Mouse (Mus musculus): Measurements from ENCODE around the gene Tenm3.

Gene Tenm3

DNA sequence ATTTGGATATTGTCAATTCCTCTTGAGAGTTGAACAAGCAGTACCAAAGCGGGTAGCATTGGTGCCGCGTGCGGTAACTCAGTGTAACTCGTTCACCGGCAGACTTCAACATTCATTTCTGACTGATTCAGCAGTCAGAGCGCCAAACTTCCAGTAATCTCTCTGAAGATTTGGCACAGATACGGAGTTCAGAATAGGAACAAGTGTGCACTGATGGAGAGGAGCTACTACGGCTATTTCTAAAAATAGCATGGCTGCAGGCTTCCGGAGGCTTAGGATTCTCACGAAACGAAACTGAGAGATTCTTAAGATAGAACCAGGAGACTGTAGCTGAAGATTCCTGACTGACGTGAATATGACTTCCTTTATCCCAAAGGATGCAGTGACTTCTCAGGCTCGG lies 332.6 kb downstream of the Tenm3 start:
- peak; percentile 28 for DNase-seq

DNA sequence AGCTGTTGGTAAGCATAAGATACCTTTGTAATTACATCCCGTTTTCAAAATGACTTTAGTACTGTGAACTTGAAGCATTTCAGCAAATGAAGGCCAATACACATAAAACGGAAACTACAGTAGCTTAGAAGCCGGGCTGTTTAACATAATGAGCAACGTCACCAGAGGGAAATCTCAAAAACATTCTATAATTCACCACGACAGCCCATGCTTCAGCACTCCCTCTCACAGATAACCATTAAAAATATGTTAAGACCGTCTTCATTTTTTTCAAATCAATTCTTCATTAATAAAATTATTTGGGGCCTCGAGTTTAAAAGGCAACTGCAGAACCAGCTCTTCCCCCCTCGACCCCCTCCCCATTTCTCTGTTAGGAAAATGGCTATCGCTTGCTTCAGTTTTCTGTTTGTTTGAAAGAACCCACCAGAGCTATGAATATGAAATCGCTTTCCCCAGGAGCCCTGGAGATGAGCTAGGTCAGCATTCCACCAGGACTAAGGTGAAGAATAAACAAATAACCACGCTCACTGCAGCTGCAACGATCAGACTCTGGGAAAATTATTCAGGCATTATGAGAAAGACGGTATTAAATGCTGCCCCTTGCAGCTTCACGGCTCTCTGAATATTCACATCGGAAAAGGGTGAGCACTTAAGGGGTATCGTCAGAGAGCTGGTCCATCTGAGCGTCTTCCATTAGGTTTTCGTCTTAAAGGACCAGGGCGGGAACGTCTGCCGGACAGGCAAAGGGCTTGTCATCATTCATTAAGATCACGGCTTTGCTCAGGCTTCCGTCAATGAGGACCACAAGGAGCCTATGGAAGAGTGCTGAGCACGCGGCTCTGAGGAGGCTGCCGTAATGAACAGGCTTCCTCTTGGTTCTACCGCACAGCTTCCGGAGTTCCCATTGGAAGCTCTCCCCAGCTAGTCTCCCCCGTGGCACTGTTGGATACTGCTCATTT lies 334.8 kb downstream of the Tenm3 start:
- no peak for DNase-seq

DNA sequence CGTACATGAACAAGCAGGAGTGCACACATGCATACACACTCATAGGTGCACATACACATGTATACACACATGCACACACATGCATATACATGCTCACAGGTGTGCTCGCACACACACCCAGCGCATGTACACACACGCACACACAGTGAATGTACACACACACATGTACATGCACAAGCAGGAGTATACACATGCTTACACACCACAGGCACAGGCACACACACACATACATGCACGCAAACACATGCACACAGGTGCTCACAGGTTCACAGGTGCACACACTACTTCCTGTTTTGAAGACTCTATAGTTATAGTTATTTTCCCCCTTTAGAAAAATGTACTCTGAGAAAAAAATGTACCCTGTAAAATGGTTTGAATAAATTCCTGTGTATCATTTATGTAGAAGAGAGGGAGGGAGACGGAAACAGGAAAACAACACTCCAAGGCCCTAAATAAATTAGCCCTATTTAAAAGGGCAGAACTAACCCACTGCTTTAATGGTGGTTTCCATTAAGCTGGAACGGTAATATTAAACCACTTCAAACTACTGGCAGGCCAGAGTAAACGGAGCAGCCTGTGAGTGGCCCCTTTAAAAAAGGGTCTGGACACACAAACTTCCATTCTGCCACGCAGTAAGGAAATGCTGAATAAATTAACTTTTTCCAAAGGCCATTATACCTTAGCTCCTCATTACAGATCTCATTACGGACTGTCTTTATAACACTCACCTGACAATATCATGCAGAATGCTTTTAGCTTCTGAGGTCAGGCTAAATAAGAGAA lies 335.8 kb downstream of the Tenm3 start:
- no peak for DNase-seq

DNA sequence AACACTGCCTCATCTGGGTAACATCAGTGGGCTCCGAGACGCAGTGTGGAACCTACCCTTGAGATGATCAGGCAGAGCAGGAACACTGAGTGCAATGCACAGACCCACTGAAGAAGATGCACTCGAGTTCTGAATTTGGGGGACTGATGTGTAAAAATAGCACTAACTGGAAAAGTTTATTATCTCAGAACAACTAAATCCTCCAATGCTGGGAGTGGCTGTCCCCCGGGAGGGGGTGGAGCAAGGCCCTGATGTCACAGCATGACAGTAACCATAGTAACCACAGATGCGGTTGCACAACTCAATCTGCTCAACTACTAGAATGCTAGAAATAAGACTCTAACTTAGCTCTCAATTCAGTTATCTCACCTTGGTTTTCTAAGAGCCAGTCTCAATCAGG lies 351.3 kb downstream of the Tenm3 start:
- DNase-seq, result no peak

DNA sequence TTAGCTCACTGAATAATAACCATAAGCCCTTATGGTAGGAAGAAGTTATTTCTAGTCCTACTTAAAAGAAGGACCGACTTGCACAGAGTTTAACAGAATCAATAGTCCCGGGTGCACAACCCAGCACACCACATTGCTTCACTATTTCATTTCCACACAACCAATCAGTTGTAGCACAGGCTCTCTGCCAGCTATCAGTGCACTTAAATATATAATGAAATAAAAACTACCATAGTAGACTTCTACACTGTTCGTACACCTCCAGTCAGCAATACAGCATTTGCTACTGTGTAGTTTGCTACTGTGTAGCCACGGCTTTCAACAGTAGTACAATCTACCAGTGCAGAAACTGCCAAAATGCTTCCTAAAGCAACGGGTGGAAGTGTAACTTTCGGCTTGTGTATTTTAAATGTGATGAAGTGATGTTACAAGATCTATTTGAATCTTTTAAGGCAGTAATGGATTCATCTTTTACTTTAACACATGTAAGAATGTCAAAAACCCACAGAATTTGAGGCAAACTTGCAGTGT lies 353.1 kb downstream of the Tenm3 start:
- DNase-seq, result no peak

DNA sequence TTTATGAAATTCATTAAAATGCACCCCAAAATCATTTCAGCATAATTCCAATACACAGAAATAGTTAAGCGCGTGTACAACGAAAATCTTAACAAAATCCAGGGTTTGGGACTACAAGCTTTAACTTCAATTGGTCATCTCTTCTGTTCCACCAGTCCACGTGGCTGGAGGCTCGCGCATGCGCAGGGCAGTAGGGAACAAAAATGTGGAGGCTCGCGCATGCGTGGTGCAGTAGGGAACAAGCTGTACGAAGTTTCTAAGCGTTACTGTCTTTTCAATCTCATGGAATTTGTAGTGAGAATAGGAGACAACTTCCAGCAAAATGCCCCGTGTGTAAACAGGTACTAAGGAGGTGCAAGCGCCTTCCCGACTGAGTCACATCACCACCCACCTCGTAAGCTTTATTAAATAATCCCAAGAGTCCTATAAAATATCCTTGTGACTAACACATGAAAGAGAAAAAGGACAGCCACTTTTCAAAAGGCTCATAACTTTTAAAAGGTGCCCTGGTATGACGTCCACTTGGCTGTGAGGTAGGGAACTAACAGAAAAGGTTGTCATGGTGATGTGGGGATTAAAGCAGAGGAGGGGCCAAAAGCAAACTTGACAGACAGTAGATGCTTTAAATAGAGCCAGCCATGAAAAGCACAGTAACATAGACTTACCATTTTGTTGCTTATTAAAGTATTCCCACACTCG lies 353.7 kb downstream of the Tenm3 start:
- no peak for DNase-seq

DNA sequence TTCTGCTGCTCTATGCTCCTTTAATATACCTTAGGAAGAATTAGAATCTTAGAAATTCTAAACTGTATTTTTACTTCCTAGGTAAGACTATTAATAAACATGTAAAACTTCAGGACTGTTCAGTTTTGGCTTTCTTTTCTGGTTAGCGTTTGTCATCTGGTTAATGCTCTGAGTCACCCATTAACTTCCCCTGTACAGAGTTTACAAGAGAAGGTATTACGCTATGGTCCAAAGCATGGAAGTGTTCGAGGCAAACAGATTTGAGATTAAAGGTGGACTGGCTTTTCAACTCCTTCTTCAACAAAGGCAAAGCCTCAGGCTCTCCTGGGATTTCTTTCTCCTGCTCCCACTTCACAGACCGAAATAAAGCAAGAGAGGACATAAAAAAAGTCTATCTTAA lies 354.3 kb downstream of the Tenm3 start:
- DNase-seq, result no peak

DNA sequence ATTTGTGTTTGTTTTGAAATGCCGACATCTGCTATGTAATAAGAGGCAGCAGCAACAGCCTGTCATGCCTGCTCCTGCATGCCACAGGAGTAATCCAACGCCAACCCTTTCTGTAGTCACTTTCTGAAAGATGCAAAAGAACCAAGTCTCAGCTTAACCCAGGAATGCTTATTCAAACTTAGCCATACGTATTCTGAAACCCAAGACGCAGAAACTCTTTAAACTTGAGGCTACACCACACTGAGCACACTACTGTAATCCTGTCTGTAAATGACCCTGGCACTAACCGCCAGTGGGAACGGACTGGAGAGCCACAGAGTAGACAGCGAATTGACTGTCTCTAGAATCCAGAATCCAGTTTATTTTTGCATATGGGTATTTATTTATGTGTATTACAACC lies 354.9 kb downstream of the Tenm3 start:
- DNase-seq, result no peak

DNA sequence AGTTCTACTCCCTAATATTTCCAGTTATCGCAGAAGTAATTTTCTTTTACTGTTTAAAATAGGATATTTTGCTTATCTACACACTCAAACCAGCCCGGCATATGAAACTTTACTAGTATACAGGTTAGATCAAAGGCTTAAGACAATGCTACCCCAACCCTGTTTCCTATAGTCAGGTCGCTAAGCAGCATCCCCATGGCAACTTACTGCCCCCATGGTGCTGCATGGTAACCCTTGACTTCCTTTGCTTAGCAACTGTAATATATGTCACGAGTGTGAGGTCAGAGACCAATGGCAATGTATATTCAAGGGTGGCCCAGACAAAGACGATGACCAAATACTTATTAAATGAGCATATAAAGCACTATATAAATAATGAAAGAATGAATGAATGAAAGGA lies 359.6 kb downstream of the Tenm3 start:
- no peak for DNase-seq

DNA sequence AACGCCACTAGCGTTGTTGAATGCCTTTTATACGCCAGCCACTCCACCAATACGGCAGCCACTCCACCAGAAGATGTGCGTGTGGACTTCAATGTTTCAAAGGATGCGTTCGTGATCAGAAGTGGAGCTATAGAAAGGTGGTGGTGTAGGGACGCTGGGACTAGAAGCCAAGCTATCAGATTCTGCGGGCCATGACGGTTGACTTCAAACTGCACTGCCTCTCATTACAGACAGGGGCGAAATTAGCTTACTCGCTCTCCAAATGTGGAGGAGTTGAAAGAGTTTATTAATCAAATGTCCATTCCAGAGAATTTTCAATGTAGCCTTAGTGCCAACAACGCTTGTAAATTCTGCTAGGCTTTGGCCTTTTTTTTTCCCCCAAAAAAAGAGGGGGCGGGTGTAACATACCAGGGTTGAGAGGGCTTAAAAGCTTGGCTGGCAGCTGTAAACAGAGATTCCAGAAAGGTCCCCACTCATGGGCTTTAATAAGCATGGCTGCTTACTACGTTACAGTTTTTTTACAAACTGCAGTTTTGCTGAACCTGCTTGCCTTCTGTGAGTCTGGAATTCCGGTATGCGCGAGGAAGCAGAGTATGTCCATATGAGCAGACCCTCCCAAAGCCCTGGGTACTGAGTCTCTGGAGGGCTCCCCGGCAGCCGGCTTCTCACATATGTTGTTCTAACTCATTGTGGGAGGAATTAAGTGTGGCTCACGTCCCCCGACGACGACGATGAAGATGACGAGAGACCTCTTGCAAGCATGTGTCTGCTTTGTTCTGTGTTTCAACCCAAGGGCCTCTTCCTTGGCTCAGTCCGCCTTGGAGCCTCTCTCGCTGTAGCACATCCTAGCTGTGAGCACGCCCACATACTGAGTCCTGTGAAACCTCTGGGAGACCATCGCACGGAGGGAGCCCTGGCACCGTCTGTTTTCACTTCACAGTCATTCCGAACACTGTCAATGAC lies 361.8 kb downstream of the Tenm3 start:
- DNase-seq, result no peak

DNA sequence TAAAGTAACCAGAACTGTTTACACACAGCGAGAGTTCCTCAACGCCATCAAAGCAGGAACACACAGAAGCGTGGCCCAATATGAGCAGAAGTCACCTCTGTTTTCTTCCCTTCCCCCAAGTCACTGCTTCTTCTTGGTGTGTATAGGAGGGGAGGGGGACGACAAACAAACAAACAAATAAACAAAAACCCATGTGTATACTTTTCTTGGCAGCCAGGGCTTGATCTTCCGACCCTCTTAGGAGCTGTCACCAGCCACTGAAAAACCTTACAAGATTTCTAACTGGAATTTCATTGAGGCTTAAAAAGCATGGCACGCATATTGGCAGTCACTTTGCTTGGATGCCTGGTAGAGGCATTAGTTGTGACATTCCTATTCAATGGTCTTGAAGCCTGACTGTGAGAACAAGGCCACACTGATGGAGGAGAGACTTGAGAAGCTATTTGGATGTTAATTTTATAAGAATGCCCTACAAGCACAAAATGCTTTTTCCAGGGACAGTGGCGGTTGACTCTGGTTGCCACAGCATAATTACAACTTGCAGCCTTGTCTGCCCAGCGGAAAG lies 366.3 kb downstream of the Tenm3 start:
- DNase-seq, result no peak

DNA sequence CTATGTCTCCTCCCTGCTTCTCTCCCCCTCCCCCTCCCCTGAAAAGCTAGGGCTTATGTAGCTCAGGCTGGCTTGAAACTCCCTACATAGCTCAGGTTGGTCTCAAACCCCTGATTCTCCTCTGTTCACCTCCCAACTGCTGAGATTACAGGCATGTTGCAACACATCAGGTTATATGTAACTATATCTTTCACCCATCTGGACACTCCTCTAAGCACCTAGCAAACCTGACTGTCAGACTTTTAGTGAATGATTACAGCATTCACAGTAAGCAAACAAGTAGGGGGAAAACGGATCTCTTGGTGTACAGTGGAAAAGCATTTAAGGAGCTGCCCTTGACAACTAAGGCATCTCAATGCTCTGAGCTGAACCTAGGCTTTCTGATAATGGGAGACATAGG lies 366.9 kb downstream of the Tenm3 start:
- no peak for DNase-seq

DNA sequence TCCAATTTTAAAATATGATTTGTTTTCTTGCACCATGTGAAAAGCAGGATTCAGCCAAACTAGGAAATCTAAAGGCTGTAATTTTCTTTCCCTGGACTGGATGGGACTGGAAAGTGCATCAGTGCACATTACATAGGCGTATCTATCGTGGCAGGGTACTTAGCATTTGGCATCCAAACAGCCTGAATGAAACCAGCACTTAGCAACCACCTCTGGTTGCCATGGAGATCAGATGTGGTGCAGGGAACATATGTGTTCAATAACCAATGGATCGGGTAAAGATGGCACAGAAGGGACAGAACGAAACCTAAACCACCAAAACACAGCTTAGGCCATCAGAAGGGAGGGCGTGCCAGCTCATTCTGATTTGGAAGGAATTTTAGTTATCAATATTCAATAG lies 376.1 kb downstream of the Tenm3 start:
- DNase-seq, result no peak

DNA sequence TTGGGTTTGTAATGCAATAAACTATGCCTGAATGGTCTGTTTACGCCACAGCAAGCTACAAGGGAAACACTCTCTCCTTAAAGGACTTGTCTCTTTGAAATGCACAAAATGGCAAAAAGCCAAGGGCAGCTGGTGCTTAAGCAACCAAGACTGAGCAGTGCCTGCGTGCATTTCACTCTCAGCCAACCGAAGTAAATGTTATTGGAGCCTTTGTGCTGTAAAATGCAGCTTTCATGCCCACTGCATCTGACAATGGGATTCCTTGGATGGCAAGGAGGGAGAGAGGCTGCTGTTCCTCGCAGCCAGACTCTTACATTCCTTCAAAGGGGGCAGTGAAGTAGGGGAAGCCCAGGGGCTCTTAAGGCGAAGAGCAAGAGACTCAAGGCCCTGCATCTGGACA lies 385.4 kb downstream of the Tenm3 start:
- peak; percentile 60 for DNase-seq

DNA sequence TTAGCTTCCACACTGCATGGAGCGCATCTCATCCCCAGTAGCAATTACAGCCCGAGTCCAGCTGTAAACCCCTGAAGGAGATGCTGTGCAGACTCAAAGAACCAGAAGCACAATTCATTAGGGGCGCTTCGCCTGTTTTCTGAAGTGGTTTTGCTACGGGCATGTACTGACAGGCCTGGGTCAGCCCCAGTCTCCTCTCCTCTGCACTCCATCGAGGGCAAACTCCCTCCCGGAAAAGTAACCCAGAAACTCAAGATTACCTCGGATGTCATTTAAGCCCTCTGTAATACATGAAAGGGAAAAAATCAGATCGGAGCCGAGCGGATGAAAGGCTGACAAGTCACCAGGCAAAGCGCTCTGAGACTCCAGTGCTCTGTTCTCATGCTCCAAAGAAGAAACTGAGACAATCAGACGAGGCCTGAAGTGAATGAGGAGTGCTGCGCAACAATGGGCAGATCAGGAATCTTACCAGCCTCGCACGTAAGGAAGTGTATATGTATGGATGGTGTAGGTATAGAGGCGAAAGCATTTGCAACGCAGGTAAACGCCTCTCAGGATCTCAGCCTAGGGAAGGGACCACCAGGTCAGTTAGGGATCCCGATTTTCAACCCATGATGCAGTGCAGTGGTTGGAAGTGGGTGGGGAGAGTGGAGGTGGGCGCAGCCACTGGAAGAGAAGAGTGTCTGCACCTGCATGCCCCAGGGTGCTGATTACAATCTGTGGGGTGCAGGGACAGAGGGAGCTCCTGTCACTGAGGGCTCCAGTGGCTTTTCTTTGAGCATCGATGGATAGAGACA lies 387.2 kb downstream of the Tenm3 start:
- DNase-seq, result no peak

DNA sequence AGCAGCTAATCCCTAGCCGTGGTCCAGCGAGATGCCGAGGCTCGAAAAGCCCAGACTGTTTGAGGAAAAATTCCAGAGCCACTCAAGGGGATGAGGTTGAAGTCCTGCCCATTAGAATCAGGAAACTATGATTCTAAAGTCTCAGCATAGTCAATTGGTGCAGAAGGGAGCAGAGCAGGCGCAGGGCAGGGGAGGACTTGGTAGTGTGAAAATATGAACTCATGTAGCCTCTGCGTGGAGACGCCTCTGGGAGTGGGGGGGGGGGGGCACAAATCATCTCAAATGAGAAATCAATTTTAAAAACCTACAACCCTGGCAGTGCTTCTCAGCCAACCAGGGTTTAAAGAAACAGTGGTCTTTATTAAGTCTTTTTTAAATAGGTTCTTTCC lies 392.5 kb downstream of the Tenm3 start:
- no peak for DNase-seq

DNA sequence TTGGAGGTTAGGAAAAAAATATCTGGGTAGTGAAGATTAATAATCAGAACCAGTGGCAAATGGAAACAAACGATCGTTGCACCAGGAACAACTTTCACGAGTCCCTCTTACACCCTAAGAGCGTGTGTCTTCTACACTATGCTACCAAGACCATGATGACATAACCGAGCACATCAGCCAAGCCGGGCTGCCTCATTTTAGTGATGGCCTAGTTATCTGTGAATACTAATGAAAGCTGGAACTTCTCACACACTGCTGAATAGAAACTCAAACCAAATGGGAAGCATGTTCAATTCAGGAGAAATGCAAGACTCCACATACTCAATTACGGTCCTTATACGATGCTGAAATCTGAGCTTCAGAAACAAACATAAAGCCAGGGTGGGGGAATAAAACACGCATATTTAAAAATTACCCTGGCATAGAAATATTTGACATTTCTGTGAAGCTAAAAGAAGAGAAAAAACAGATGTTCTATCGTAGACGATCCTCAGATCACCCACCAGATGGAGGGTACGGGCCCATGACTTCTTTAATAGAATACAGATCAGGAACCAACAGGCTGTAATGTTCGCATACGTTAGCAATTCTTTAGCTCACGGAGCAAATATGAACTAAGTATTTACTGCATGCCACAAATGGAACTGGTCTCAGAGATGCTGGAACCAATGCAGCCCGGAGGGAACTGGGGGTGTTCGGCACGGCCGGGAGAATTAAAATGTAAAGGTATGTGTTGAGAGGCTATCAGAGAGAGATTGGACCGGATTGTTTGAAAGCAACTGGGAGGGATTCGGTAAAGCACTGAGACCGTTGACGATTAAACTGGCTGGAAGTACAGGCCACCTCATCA lies 393.1 kb downstream of the Tenm3 start:
- peak; percentile 26 for DNase-seq

DNA sequence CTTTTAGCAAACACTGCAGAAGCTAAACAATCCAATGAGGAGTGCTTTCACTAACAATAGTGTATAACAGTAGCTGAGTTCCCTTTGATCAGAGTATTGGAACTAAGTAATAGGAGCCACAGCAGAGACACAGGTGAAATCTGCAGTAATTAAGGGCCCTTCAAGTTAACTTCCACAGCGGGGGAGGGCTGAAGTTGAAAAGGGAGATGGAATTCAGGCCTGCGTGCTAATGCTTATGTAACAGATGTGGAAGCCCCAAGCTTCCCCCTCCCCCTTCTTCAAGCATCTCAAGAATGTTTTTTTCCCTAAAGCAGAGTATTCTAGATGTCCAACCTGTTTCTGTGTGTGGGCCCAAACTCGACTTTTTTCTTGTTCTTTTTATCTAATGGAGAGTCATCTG lies 394.1 kb downstream of the Tenm3 start:
- no peak for DNase-seq

DNA sequence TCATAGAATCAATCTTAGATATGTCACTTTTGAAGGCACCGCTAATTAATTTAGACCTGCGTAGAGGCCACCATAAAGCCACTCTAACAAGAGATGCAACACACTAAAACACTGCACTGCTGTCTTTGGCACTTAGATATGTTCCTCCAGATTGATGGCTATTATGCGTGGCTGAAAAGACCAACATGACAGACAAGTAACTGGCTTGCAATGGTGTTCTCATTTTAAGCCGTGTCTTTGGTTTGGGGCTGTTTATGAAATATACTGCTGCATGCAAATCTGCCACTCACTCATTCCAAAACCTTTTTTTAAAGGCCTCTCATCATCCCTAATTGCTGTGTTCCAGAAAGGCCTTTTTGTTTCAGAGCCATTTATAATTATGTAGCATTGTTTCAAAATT lies 398.1 kb downstream of the Tenm3 start:
- DNase-seq, result no peak

DNA sequence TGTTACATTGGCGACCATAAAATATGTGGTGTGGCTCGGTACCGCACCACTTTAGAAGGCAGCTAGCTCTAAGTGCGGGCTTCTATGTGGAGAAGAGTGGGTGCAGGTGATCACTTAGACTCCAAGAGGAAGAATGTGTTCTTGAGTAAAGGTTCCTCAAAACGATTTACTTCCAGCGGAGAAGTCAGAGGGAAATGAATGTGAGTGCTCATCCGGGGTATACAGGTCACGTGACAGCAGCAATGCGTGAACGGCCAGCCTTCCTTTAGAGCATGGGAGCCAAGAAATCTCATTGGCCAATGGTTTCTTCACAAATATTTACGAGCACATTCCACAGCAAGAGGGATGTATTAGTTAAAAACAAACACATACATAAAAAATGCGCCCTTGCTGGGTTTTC lies 404.3 kb downstream of the Tenm3 start:
- no peak for DNase-seq

All from layer of hippocampus, adult 9-11 months (tissue).